Mouse (Mus musculus): ENCODE measurements around the gene Rnf138rt1.

DNA sequence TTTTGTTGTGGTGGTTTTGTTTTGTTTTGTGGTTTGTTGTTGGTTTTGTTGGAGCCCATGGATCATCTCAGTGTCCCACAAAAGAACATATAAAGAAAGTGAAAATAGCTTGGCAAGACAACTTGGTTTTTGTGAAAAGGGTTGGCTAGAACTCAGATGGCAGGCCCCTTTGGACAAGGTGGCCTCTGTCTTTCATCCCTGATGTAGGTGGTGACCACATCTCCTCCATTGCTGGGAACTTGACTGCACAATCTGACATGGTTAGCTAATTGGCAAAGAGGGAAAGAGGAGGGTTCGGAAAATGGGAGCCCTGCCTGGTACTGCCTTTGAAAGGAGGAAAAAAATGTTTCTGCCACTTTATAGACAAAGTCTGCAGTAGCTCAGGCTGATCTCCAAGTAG is 46.1 kb upstream of the Rnf138rt1 start:
- no peak for TF ChIP-seq CTCF (IDR thresholded peaks at IDR 0.05; ENCODE audit: borderline replicate concordance, insufficient read depth, low read length)
- TF ChIP-seq POLR2A (IDR thresholded peaks at IDR 0.05; ENCODE audit: low read depth, low read length), result no peak

All from embryonic fibroblast, embryonic 13.5 days (primary cell).